Mouse (Mus musculus): ENCODE data around the gene Cela2a. TPM values are rescaled to one million over a fixed set of nuclear protein-coding genes. Genes with fewer than 3 reads are reported as not detected.

Cela2a gene
- polyA plus RNA-seq, 1 experiment = 124 TPM

- Histone ChIP-seq H3K27me3 (ENCODE audit: control insufficient read depth, insufficient read depth, low read length) (no peaks in the 10 kb centered on the region), H3K27ac (ENCODE audit: insufficient read depth, low read depth, low read length) (peak overlapping the region; percentile 35; the same call in 1 of the 2 replicates), H3K4me3 (ENCODE audit: low read depth, low read length) (no peak overlapping the region), H3K4me1 (ENCODE audit: control insufficient read depth, insufficient read depth, insufficient read length, low read length) (peaks cover 25% of the 10 kb centered on the region), H3K36me3 (ENCODE audit: control insufficient read depth, insufficient read depth, low read length) (peaks cover 38% of the 10 kb centered on the region)
- 9% methylated on average over 10 of the region's 10 CpGs for WGBS
- TF ChIP-seq CTCF (IDR thresholded peaks at IDR 0.05; ENCODE audit: extremely low read depth, insufficient read length, insufficient replicate concordance, low read depth, low read length) (peak; percentile 98), POLR2A (IDR thresholded peaks at IDR 0.05; ENCODE audit: low read depth, low read length) (peak; percentile 18; the same call in 1 of the 2 replicates)
Measured at GRCm38 (mm10) chr4:141857422-141857930, 31.5 kb upstream of the Cela2a start.

GRCm38 (mm10) chr4:141853437-141853836, 27.5 kb upstream of the Cela2a start:
- no peaks in the 10 kb centered on the region for H3K27me3 ChIP-seq (ENCODE audit: control insufficient read depth, insufficient read depth, low read length)
- H3K27ac ChIP-seq (ENCODE audit: insufficient read depth, low read depth, low read length) = no peak overlapping the region
- H3K4me3 ChIP-seq (ENCODE audit: low read depth, low read length) = no peak overlapping the region
- TF ChIP-seq POLR2A (IDR thresholded peaks at IDR 0.05; ENCODE audit: low read depth, low read length) = no peak
- peak; percentile 65; the same call in 1 of the 2 replicates for TF ChIP-seq CTCF (IDR thresholded peaks at IDR 0.05; ENCODE audit: extremely low read depth, insufficient read length, insufficient replicate concordance, low read depth, low read length)
- H3K36me3 ChIP-seq (ENCODE audit: control insufficient read depth, insufficient read depth, low read length) = peaks cover 8% of the 10 kb centered on the region; the same call in 1 of the 2 replicates
- H3K4me1 ChIP-seq (ENCODE audit: control insufficient read depth, insufficient read depth, insufficient read length, low read length) = peaks cover 2% of the 10 kb centered on the region; the same call in 1 of the 2 replicates
- 68% methylated on average over 9 of the region's 9 CpGs for WGBS

- no peaks in the 10 kb centered on the region for H3K27me3 ChIP-seq (ENCODE audit: control insufficient read depth, insufficient read depth, low read length)
Measured at GRCm38 (mm10) chr4:141845999-141846398, 20.0 kb upstream of the Cela2a start, which contains the start of gene Ctrc. Gene Ctrc, minus strand, starts transcription at chr4:141846359.

GRCm38 (mm10) chr4:141834536-141835095, 8.7 kb upstream of the Cela2a start:
- TF ChIP-seq POLR2A (IDR thresholded peaks at IDR 0.05; ENCODE audit: low read depth, low read length) (no peak), CTCF (IDR thresholded peaks at IDR 0.05; ENCODE audit: extremely low read depth, insufficient read length, insufficient replicate concordance, low read depth, low read length) (no peak)
- Histone ChIP-seq H3K27ac (ENCODE audit: insufficient read depth, low read depth, low read length) (no peak overlapping the region), H3K4me1 (ENCODE audit: control insufficient read depth, insufficient read depth, insufficient read length, low read length) (peaks cover 7% of the 10 kb centered on the region; the same call in 1 of the 2 replicates), H3K27me3 (ENCODE audit: control insufficient read depth, insufficient read depth, low read length) (no peaks in the 10 kb centered on the region), H3K36me3 (ENCODE audit: control insufficient read depth, insufficient read depth, low read length) (no peaks in the 10 kb centered on the region), H3K4me3 (ENCODE audit: low read depth, low read length) (no peak overlapping the region)
- WGBS = 13% methylated on average over 5 of the region's 5 CpGs

More at GRCm38 (mm10) chr4:141845999-141846398, 20.0 kb upstream of the Cela2a start, which contains the start of gene Ctrc:
- TF ChIP-seq POLR2A (IDR thresholded peaks at IDR 0.05; ENCODE audit: low read depth, low read length) (no peak), CTCF (IDR thresholded peaks at IDR 0.05; ENCODE audit: extremely low read depth, insufficient read length, insufficient replicate concordance, low read depth, low read length) (no peak)
- no peak within 1 kb of the TSS for H3K27ac ChIP-seq (ENCODE audit: insufficient read depth, low read depth, low read length)
- H3K36me3 ChIP-seq (ENCODE audit: control insufficient read depth, insufficient read depth, low read length) = no peaks in the 10 kb centered on the region
- H3K4me3 ChIP-seq (ENCODE audit: low read depth, low read length) = no peak within 1 kb of the TSS
- no peaks in the 10 kb centered on the region for H3K4me1 ChIP-seq (ENCODE audit: control insufficient read depth, insufficient read depth, insufficient read length, low read length)
- 85% methylated on average over 6 of the region's 6 CpGs for WGBS

GRCm38 (mm10) chr4:141833911-141834310, 8.0 kb upstream of the Cela2a start:
- 56% methylated on average over 1 of the region's 1 CpGs for WGBS
- Histone ChIP-seq H3K4me1 (ENCODE audit: control insufficient read depth, insufficient read depth, insufficient read length, low read length) (peaks cover 7% of the 10 kb centered on the region; the same call in 1 of the 2 replicates), H3K27ac (ENCODE audit: insufficient read depth, low read depth, low read length) (no peak overlapping the region), H3K36me3 (ENCODE audit: control insufficient read depth, insufficient read depth, low read length) (no peaks in the 10 kb centered on the region), H3K27me3 (ENCODE audit: control insufficient read depth, insufficient read depth, low read length) (no peaks in the 10 kb centered on the region), H3K4me3 (ENCODE audit: low read depth, low read length) (no peak overlapping the region)
- no peak for TF ChIP-seq CTCF (IDR thresholded peaks at IDR 0.05; ENCODE audit: extremely low read depth, insufficient read length, insufficient replicate concordance, low read depth, low read length)
- TF ChIP-seq POLR2A (IDR thresholded peaks at IDR 0.05; ENCODE audit: low read depth, low read length) = no peak

GRCm38 (mm10) chr4:141831361-141831760, 5.4 kb upstream of the Cela2a start:
- Histone ChIP-seq H3K4me1 (ENCODE audit: control insufficient read depth, insufficient read depth, insufficient read length, low read length) (peaks cover 7% of the 10 kb centered on the region; the same call in 1 of the 2 replicates), H3K36me3 (ENCODE audit: control insufficient read depth, insufficient read depth, low read length) (no peaks in the 10 kb centered on the region), H3K4me3 (ENCODE audit: low read depth, low read length) (no peak overlapping the region), H3K27me3 (ENCODE audit: control insufficient read depth, insufficient read depth, low read length) (no peaks in the 10 kb centered on the region), H3K27ac (ENCODE audit: insufficient read depth, low read depth, low read length) (no peak overlapping the region)
- WGBS = 81% methylated on average over 7 of the region's 7 CpGs
- TF ChIP-seq POLR2A (IDR thresholded peaks at IDR 0.05; ENCODE audit: low read depth, low read length) = no peak
- no peak for TF ChIP-seq CTCF (IDR thresholded peaks at IDR 0.05; ENCODE audit: extremely low read depth, insufficient read length, insufficient replicate concordance, low read depth, low read length)

- Histone ChIP-seq H3K27ac (ENCODE audit: insufficient read depth, low read depth, low read length) (no peak overlapping the region), H3K4me1 (ENCODE audit: control insufficient read depth, insufficient read depth, insufficient read length, low read length) (peaks cover 7% of the 10 kb centered on the region; the same call in 1 of the 2 replicates), H3K4me3 (ENCODE audit: low read depth, low read length) (no peak overlapping the region), H3K36me3 (ENCODE audit: control insufficient read depth, insufficient read depth, low read length) (no peaks in the 10 kb centered on the region), H3K27me3 (ENCODE audit: control insufficient read depth, insufficient read depth, low read length) (no peaks in the 10 kb centered on the region)
- WGBS = 71% methylated on average over 11 of the region's 11 CpGs
- TF ChIP-seq CTCF (IDR thresholded peaks at IDR 0.05; ENCODE audit: extremely low read depth, insufficient read length, insufficient replicate concordance, low read depth, low read length) = no peak
- TF ChIP-seq POLR2A (IDR thresholded peaks at IDR 0.05; ENCODE audit: low read depth, low read length) = no peak
Measured at GRCm38 (mm10) chr4:141830381-141830780, 4.4 kb upstream of the Cela2a start.
